Mouse (Mus musculus) CH12.LX (cell line): Measurements from ENCODE around the gene Prlh. TPM values are rescaled to one million over a fixed set of nuclear protein-coding genes. Genes with fewer than 3 reads are reported as not detected.

ENCODE experiments used
- DNase-seq: peaks from one replicate; pipeline ENCODE4 v3.0.0-alpha.2; 2013; ENCODE audit errors: extremely low read depth
- H3K27ac ChIP-seq: 2 replicates; pipeline ENCODE4 v1.5.1; 2012; ENCODE audit warnings: low read depth, mild to moderate bottlenecking, control low read depth, moderate library complexity; ENCODE audit not compliant: insufficient read depth
- H3K27me3 ChIP-seq: replicated peaks from 2 replicates; pipeline ENCODE3; 2012; ENCODE audit warnings: inconsistent platforms
- H3K36me3 ChIP-seq, 2 experiments: replicated peaks in 1 of 2; 2 replicates each; pipeline versions ENCODE3 to v1.6.1; 2012; ENCODE audit warnings: inconsistent platforms in 1 of 2, low read length in 1 of 2, mild to moderate bottlenecking in 1 of 2, mixed read lengths in 1 of 2, moderate library complexity in 1 of 2; ENCODE audit not compliant: control insufficient read depth in 1 of 2, insufficient read depth in 1 of 2
- H3K4me1 ChIP-seq, 2 experiments: 2 replicates each; pipeline ENCODE4 v1.6.1; 2012; ENCODE audit warnings: inconsistent platforms in 1 of 2, moderate library complexity in 1 of 2; ENCODE audit not compliant: insufficient read depth in 2 of 2, control insufficient read depth in 1 of 2
- H3K4me2 ChIP-seq: 2 replicates; pipeline ENCODE4 v1.6.1; 2012; ENCODE audit warnings: low read depth, mild to moderate bottlenecking, control low read depth; ENCODE audit not compliant: poor library complexity, insufficient read depth, severe bottlenecking
- H3K4me3 ChIP-seq, 3 experiments: fragments of 150-350 bp in 1 of 3; sonication (generic) in 1 of 3; replicated peaks in 1 of 3; 2 replicates each; pipeline versions ENCODE3 to v1.5.1; 2011 to 2012; ENCODE audit warnings: low read depth in 2 of 3, low read length in 2 of 3, mild to moderate bottlenecking in 2 of 3, moderate library complexity in 2 of 3, control low read depth in 1 of 3, improper control_type of control experiment in 1 of 3, inconsistent platforms in 1 of 3, mixed read lengths in 1 of 3; ENCODE audit not compliant: poor library complexity in 1 of 3
- H3K79me2 ChIP-seq: replicated peaks from 2 replicates; pipeline ENCODE4 v1.6.1; 2012; ENCODE audit warnings: mild to moderate bottlenecking, moderate library complexity; ENCODE audit not compliant: control insufficient read depth, poor library complexity, insufficient read depth, severe bottlenecking; ENCODE audit errors: extremely low read depth
- H3K9ac ChIP-seq: 2 replicates; pipeline ENCODE4 v1.6.1; 2012; ENCODE audit warnings: low read depth, mild to moderate bottlenecking, control low read depth, moderate library complexity; ENCODE audit not compliant: insufficient read depth
- H3K9me3 ChIP-seq: replicated peaks from 2 replicates; pipeline ENCODE3; 2012; ENCODE audit warnings: low read length, inconsistent platforms, mixed read lengths
- CHD1 ChIP-seq: IDR thresholded peaks from 2 replicates; pipeline ENCODE4 v1.6.1; 2012; ENCODE audit warnings: low read depth, low read length, improper control_type of control experiment, inconsistent platforms
- ELF1 ChIP-seq: IDR thresholded peaks from 2 replicates; pipeline ENCODE4 v1.6.1; 2014; ENCODE audit warnings: low read depth, mild to moderate bottlenecking, inconsistent platforms, low read length, improper control_type of control experiment
- EP300 ChIP-seq: IDR thresholded peaks from 2 replicates; pipeline ENCODE4 v1.6.1; 2011; ENCODE audit warnings: low read length, improper control_type of control experiment
- HCFC1 ChIP-seq: IDR thresholded peaks from 2 replicates; pipeline ENCODE4 v1.6.1; 2012; ENCODE audit warnings: low read depth, mild to moderate bottlenecking, inconsistent platforms, low read length, improper control_type of control experiment
- IRF4 ChIP-seq: IDR thresholded peaks from 2 replicates; pipeline ENCODE4 v1.6.1; 2014; ENCODE audit warnings: low read depth, mild to moderate bottlenecking, inconsistent platforms, low read length, improper control_type of control experiment
- JUN ChIP-seq: IDR thresholded peaks from 2 replicates; pipeline ENCODE4 v1.6.1; 2011; ENCODE audit warnings: low read depth, mild to moderate bottlenecking, low read length, improper control_type of control experiment, moderate library complexity; ENCODE audit not compliant: insufficient read depth
- KAT2A ChIP-seq: IDR thresholded peaks from 2 replicates; pipeline ENCODE4 v1.6.1; 2012; ENCODE audit warnings: low read length, improper control_type of control experiment, inconsistent platforms; ENCODE audit not compliant: insufficient replicate concordance
- MAFK ChIP-seq: IDR thresholded peaks from 2 replicates; pipeline ENCODE4 v1.6.1; 2011; ENCODE audit warnings: low read length, improper control_type of control experiment; ENCODE audit not compliant: insufficient replicate concordance
- MAX ChIP-seq: IDR thresholded peaks from 2 replicates; pipeline ENCODE4 v1.6.1; 2011; ENCODE audit warnings: low read length, improper control_type of control experiment
- MAZ ChIP-seq: IDR thresholded peaks from 2 replicates; pipeline ENCODE4 v1.6.1; 2012; ENCODE audit warnings: low read depth, mild to moderate bottlenecking, inconsistent platforms, low read length, improper control_type of control experiment, moderate library complexity
- MXI1 ChIP-seq: IDR thresholded peaks from 2 replicates; pipeline ENCODE4 v1.6.1; 2011; ENCODE audit warnings: mild to moderate bottlenecking, low read depth, low read length, improper control_type of control experiment
- MYC ChIP-seq: IDR thresholded peaks from 2 replicates; pipeline ENCODE4 v1.6.1; 2011; ENCODE audit warnings: low read depth, mild to moderate bottlenecking, improper control_type of control experiment, low read length
- NELFE ChIP-seq: IDR thresholded peaks from 2 replicates; pipeline ENCODE4 v1.6.1; 2011; ENCODE audit warnings: low read depth, low read length, improper control_type of control experiment
- NRF1 ChIP-seq: IDR thresholded peaks from 2 replicates; pipeline ENCODE4 v1.6.1; 2014; ENCODE audit warnings: low read depth, mild to moderate bottlenecking, inconsistent platforms, low read length, improper control_type of control experiment, moderate library complexity
- PAX5 ChIP-seq: IDR thresholded peaks from 2 replicates; pipeline ENCODE4 v1.6.1; 2012; ENCODE audit warnings: low read length, inconsistent platforms, mixed read lengths
- POLR2A ChIP-seq: IDR thresholded peaks from 2 replicates; pipeline ENCODE4 v1.6.1; 2011; ENCODE audit warnings: low read depth, mild to moderate bottlenecking, improper control_type of control experiment, low read length
- TBP ChIP-seq: conservative IDR thresholded peaks from 2 replicates; pipeline ENCODE4 v1.6.1; 2011; ENCODE audit warnings: low read depth, low read length, improper control_type of control experiment
- TCF12 ChIP-seq: IDR thresholded peaks from 2 replicates; pipeline ENCODE4 v1.6.1; 2014; ENCODE audit warnings: low read depth, mild to moderate bottlenecking, inconsistent platforms, low read length, improper control_type of control experiment
- UBTF ChIP-seq: IDR thresholded peaks from 2 replicates; pipeline ENCODE4 v1.6.1; 2012; ENCODE audit warnings: low read depth, mild to moderate bottlenecking, inconsistent platforms, low read length, improper control_type of control experiment, moderate library complexity
- USF1 ChIP-seq: IDR thresholded peaks from 2 replicates; pipeline ENCODE4 v1.6.1; 2014; ENCODE audit warnings: low read depth, mild to moderate bottlenecking, inconsistent platforms, low read length, improper control_type of control experiment
- USF2 ChIP-seq: conservative IDR thresholded peaks from 2 replicates; pipeline ENCODE4 v1.6.1; 2011; ENCODE audit warnings: low read depth, low read length, improper control_type of control experiment
- ZC3H11A ChIP-seq: IDR thresholded peaks from 2 replicates; pipeline ENCODE4 v1.6.1; 2012; ENCODE audit warnings: low read depth, mild to moderate bottlenecking, inconsistent platforms, low read length, improper control_type of control experiment
- ZKSCAN1 ChIP-seq: IDR thresholded peaks from 2 replicates; pipeline ENCODE4 v1.6.1; 2012; ENCODE audit warnings: low read depth, inconsistent platforms, low read length, improper control_type of control experiment, borderline replicate concordance
- dilution Hi-C: fragments of 300-500 bp; cut with MboI; formaldehyde crosslinking; loops from 2 replicates; pipeline ENCODE4 v1.14.3; 2020; ENCODE audit warnings: low sequenced_read_pairs; ENCODE audit not compliant: extremely low pct_unique_long_range_greater_than_20kb, extremely low pct_ligation_motif_present
- in situ Hi-C: fragments of 300-500 bp; cut with MboI; formaldehyde crosslinking; loops from 3 replicates; pipeline ENCODE4 v1.14.3; 2019; ENCODE audit warnings: low sequenced_read_pairs, low pct_ligation_motif_present, low pct_unique_long_range_greater_than_20kb, mixed read lengths
- polyA plus RNA-seq: library from polyadenylated mRNA; unstranded; fragments of >175 nt; gene quantifications from 2 replicates; pipeline ENCODE4 v1.2.1, GENCODE M21; 2012; ENCODE audit warnings: low read depth; ENCODE audit not compliant: insufficient read length
- total RNA-seq, 2 experiments: library from RNA; depleted of rRNA; stranded (reverse); fragments of 300-350 nt in 1 of 2; fragments of >200 nt in 1 of 2; gene quantifications; 2 replicates each; pipeline ENCODE4 v1.2.3; 2012 to 2014

Prlh gene
- total and polyA plus RNA-seq, 3 experiments, result not detected

- H3K27ac ChIP-seq, result no peak overlapping the region
- in situ Hi-C loops (no loop called here), dilution Hi-C loops (no loop called here)
- H3K36me3 ChIP-seq, result no peaks in the 10 kb centered on the region
- DNase-seq, result no peak
- H3K79me2 ChIP-seq, result no peaks in the 10 kb centered on the region
- H3K9me3 ChIP-seq, result peaks cover 15% of the 10 kb centered on the region
- peaks cover 29% of the 10 kb centered on the region for H3K27me3 ChIP-seq
- no peak overlapping the region for H3K9ac ChIP-seq
- TF ChIP-seq NRF1, result no peak
- TF ChIP-seq MAZ, result no peak
- no peak for TF ChIP-seq ZC3H11A
- no peak for TF ChIP-seq CHD1
- no peak for TF ChIP-seq EP300
- TF ChIP-seq ZKSCAN1, result no peak
- TF ChIP-seq USF1, result no peak
- no peak for TF ChIP-seq MAX
- TF ChIP-seq, all 38 proteins: peak for 0
- H3K4me3 ChIP-seq, result no peak overlapping the region
- no peaks in the 10 kb centered on the region for H3K4me1 ChIP-seq
- no peak overlapping the region for H3K4me2 ChIP-seq
Measured at GRCm38 (mm10) chr1:90995916-90996315, 43.0 kb downstream of the Prlh start.

GRCm38 (mm10) chr1:90997136-90997535, 44.2 kb downstream of the Prlh start:
- Histone ChIP-seq H3K36me3 (no peaks in the 10 kb centered on the region), H3K27me3 (peaks cover 41% of the 10 kb centered on the region), H3K27ac (no peak overlapping the region), H3K4me2 (no peak overlapping the region), H3K4me3 (no peak overlapping the region), H3K79me2 (no peaks in the 10 kb centered on the region), H3K9ac (no peak overlapping the region), H3K9me3 (peaks cover 15% of the 10 kb centered on the region), H3K4me1 (no peaks in the 10 kb centered on the region)
- TF ChIP-seq ZC3H11A (no peak), MAZ (no peak), IRF4 (no peak), EP300 (no peak), TCF12 (no peak), UBTF (no peak), KAT2A (no peak), HCFC1 (no peak), MXI1 (no peak), PAX5 (no peak), POLR2A (no peak), ELF1 (no peak), NELFE (no peak), MYC (no peak), JUN (no peak), USF1 (no peak), MAFK (no peak), USF2 (no peak), TBP (no peak)
- dilution Hi-C loops, result no loop called here
- in situ Hi-C loops, result no loop called here
- no peak for DNase-seq
